Mouse (Mus musculus) bone marrow macrophage, adult 2 months (primary cell): ENCODE results near the gene Drg1.

Experiments used
- CTCF ChIP-seq: IDR thresholded peaks from 2 replicates; pipeline ENCODE4 v1.5.1; 2012; ENCODE audit warnings: low read depth, mild to moderate bottlenecking, low read length, moderate library complexity
- POLR2A ChIP-seq: IDR thresholded peaks from 2 replicates; pipeline ENCODE4 v1.6.1; 2012; ENCODE audit warnings: mild to moderate bottlenecking, low read depth, low read length, borderline replicate concordance

GRCm38 (mm10) chr11:3201326-3202230, 64.6 kb downstream of the Drg1 start:
- TF ChIP-seq POLR2A: no peak
- TF ChIP-seq CTCF: no peak
